Mouse (Mus musculus): Measurements from ENCODE around the gene Zfp668. TPM values are rescaled to one million over a fixed set of nuclear protein-coding genes. Genes with fewer than 3 reads are reported as not detected.

Gene Zfp668
- 20.9 and 21.0 TPM in 2 replicates for polyA plus RNA-seq (2014; fragmentation: Nextera tagmentation; extraction: Ambion mirVana)

DNA sequence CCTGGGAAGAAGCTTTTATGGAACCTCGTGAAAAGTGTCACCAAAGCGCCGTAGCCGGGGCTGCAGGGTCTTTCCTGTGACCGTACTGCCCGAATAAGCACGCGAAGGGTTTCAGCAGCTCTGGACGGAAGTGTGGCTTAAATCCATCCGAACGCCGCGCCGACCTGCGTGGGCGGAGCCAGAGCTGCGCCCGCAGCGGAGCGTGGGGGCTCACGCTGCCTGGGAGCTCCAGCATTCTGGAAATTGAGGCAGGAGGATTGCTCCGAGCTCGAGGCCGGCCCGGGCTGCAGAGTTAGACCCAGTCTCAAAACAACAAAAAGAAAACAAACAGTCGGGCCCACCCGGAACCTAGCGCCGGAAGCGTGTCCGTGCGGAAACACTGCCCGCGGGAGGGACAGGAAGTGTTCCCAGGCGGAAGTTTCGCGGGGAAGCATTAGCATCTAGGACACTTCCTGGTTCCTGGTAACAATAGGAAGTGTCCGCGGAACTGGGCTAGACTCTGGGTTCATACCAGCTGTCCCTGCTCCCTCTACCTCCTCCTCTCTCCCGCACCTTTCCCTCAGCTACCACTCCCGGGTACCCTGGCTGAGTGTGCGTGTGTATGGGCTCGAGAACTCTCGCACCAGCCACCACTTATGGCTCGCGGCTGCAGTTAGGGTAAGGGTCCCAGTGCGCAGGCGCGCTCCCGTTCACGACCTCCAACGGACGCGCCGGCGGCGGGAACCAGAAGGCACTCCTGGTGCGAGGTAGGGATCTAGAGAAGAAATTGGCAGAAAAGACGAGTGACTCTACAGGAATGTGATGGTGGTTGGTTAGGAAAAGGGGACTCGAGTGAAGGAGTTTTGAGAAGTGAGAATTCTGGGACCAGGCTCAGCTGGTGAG, at the start of gene Zfp668:
Gene Zfp668 (minus strand): TSS at position 362 of the 882 bp plus-strand sequence.
- WGBS, result under 1% methylated on average over 60 of the region's 60 CpGs
- H3K9me3 ChIP-seq (replicated peaks; ENCODE audit: control insufficient read depth, low read length), result no peaks in the 10 kb centered on the region
- H3K4me1 ChIP-seq (ENCODE audit: control insufficient read depth, insufficient read depth, low read length), result no peaks in the 10 kb centered on the region
- peak within 1 kb of the TSS; percentile 93 for H3K4me3 ChIP-seq (ENCODE audit: low read depth, low read length)
- peaks cover 28% of the 10 kb centered on the region for H3K36me3 ChIP-seq (replicated peaks; ENCODE audit: control insufficient read depth, insufficient read depth, low read depth, low read length)
- H3K4me2 ChIP-seq (ENCODE audit: low read depth, low read length), result peak within 1 kb of the TSS; percentile 70
- H3K27me3 ChIP-seq (ENCODE audit: control insufficient read depth, insufficient read depth, low read length), result no peaks in the 10 kb centered on the region
- peak within 1 kb of the TSS; percentile 96 for H3K27ac ChIP-seq (replicated peaks; ENCODE audit: low read depth, low read length)
- peak within 1 kb of the TSS; percentile 99 for H3K9ac ChIP-seq (replicated peaks; ENCODE audit: low read length)
- DNase-seq (ENCODE audit: low spot score) (peak; percentile 97), ATAC-seq (replicated peaks; ENCODE audit: insufficient number of reproducible peaks, low FRiP score, low TSS enrichment, low read depth) (peak; percentile 53)

DNA sequence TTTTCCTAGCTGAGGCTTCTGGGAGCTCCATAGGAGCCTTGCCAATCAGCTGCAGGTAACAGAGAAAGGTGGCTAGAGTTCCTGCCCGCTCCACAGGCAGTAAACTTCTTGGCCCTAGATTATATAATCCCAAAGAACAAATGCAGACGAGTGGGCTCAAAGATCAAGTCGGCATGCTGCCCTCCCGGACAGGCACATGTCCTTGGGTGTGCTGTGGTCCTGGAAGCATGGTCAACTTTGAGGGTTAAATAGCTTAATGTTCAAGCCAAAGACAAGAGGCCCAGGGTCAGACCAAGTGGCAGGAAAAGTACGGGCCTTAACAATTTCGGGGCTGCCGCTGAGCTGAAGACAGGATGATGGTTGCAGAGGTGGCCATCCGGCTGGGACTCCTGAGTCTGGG, 49.4 kb upstream of the Zfp668 start:
- no peak overlapping the region for H3K9ac ChIP-seq (replicated peaks; ENCODE audit: low read length)
- 85% methylated on average over 8 of the region's 8 CpGs for WGBS

DNA sequence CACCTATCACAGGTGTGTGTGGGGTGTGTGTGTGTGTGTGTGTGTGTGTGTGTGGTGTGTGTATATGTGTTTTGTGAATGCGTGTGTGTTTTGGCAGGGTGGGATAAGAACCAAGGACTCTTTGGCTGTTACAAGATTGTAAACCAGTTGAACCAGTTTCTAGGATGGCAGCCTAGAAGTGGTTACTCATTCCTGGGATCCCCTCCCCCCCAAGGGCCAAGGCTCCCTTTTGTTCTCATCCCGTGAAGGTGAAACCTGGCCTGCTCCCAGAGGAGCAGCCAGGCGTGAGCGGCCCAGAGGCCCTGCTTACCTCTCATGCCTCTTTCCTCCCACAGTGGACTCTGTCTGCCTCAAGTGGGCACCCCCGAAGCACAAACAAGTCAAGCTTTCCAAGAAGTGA, 48.6 kb upstream of the Zfp668 start:
- Histone ChIP-seq H3K27me3 (ENCODE audit: control insufficient read depth, insufficient read depth, low read length) (peaks cover 4% of the 10 kb centered on the region; the same call in 1 of the 2 replicates), H3K4me3 (ENCODE audit: low read depth, low read length) (no peak overlapping the region), H3K9ac (replicated peaks; ENCODE audit: low read length) (no peak overlapping the region), H3K4me1 (ENCODE audit: control insufficient read depth, insufficient read depth, low read length) (no peaks in the 10 kb centered on the region; the same call in 1 of the 2 replicates), H3K36me3 (replicated peaks; ENCODE audit: control insufficient read depth, insufficient read depth, low read depth, low read length) (no peaks in the 10 kb centered on the region; the same call in 1 of the 2 replicates), H3K27ac (replicated peaks; ENCODE audit: low read depth, low read length) (no peak overlapping the region), H3K4me2 (ENCODE audit: low read depth, low read length) (no peak overlapping the region), H3K9me3 (replicated peaks; ENCODE audit: control insufficient read depth, low read length) (no peaks in the 10 kb centered on the region)
- peak; percentile 54 for DNase-seq (ENCODE audit: low spot score)
- WGBS, result 49% methylated on average over 5 of the region's 5 CpGs
- ATAC-seq (replicated peaks; ENCODE audit: insufficient number of reproducible peaks, low FRiP score, low TSS enrichment, low read depth), result no peak

More for the DNA sequence above, 49.4 kb upstream of the Zfp668 start:
- no peaks in the 10 kb centered on the region for H3K9me3 ChIP-seq (replicated peaks; ENCODE audit: control insufficient read depth, low read length)
- H3K36me3 ChIP-seq (replicated peaks; ENCODE audit: control insufficient read depth, insufficient read depth, low read depth, low read length), result no peaks in the 10 kb centered on the region; the same call in 1 of the 2 replicates
- H3K4me1 ChIP-seq (ENCODE audit: control insufficient read depth, insufficient read depth, low read length), result no peaks in the 10 kb centered on the region; the same call in 1 of the 2 replicates
- no peak for ATAC-seq (replicated peaks; ENCODE audit: insufficient number of reproducible peaks, low FRiP score, low TSS enrichment, low read depth)
- H3K4me3 ChIP-seq (ENCODE audit: low read depth, low read length), result no peak overlapping the region
- H3K27ac ChIP-seq (replicated peaks; ENCODE audit: low read depth, low read length), result no peak overlapping the region
- no peak for DNase-seq (ENCODE audit: low spot score)
- H3K27me3 ChIP-seq (ENCODE audit: control insufficient read depth, insufficient read depth, low read length), result peaks cover 4% of the 10 kb centered on the region; the same call in 1 of the 2 replicates
- H3K4me2 ChIP-seq (ENCODE audit: low read depth, low read length), result no peak overlapping the region

DNA sequence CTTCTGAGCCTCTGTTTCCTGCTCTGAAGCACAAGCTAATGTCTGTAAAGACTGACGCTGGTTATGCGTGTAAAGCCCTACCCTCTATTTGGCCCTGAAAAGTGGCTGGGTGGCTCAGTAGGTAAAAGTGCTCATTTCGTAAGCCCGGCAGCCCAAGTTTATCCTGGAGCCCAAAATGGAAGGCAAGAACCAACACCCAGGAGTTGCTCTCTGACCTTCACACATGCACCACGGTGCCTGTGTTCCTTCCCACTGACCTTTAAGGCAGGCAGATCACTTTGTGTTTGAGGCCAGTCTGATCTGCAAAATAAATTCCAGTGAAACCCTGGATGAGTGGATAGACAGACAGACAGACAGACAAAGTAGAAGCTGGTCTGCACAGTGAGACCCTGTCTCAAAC, 47.1 kb upstream of the Zfp668 start:
- no peak overlapping the region for H3K9ac ChIP-seq (replicated peaks; ENCODE audit: low read length)
- ATAC-seq (replicated peaks; ENCODE audit: insufficient number of reproducible peaks, low FRiP score, low TSS enrichment, low read depth) (no peak), DNase-seq (ENCODE audit: low spot score) (no peak)
- H3K27me3 ChIP-seq (ENCODE audit: control insufficient read depth, insufficient read depth, low read length), result peaks cover 2% of the 10 kb centered on the region; the same call in 1 of the 2 replicates
- H3K9me3 ChIP-seq (replicated peaks; ENCODE audit: control insufficient read depth, low read length), result no peaks in the 10 kb centered on the region
- H3K27ac ChIP-seq (replicated peaks; ENCODE audit: low read depth, low read length), result no peak overlapping the region
- no peaks in the 10 kb centered on the region for H3K4me1 ChIP-seq (ENCODE audit: control insufficient read depth, insufficient read depth, low read length)
- no peak overlapping the region for H3K4me2 ChIP-seq (ENCODE audit: low read depth, low read length)
- no peak overlapping the region for H3K4me3 ChIP-seq (ENCODE audit: low read depth, low read length)
- no peaks in the 10 kb centered on the region; the same call in none of the 2 replicates for H3K36me3 ChIP-seq (replicated peaks; ENCODE audit: control insufficient read depth, insufficient read depth, low read depth, low read length)
- WGBS, result 81% methylated on average over 5 of the region's 5 CpGs

DNA sequence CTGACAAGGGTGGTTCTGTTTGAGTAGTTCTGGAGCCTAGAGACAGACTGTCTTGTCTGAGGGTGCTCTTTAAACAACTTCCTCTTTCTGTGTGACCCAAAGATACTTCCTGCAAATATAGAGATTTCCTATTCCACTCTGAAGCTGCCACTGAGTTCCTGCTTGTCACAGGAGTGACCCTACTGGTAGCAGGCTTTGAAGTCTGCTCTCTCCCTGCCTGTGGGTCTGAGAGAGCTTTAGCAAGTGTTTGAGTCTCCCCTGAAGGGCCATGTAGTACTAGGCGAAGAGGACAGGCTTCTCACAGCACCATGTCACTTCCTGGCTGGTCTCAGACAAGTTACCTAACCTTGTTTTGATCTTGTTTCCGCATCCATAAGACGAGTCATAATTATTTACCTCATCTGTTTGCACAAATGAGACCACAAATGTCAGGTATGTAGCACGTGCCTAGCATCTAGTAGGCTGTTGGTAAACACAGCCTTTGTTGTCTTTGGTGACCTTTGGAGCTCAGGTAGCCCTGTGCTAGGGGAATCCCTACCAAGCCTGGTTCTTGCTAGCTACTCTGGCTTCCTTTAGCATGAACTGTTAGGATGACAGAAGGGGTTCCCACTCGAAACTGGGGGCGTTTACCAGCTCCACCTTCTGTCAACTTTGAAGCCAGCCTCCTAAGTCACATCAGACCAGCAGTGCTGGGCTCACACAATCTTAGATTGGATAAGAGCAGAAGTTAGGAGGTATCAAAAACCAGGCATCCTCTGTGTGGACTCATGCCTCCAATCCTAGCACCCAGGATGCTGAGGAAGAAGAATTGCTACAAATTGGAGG, 46.0 kb upstream of the Zfp668 start:
- Histone ChIP-seq H3K36me3 (replicated peaks; ENCODE audit: control insufficient read depth, insufficient read depth, low read depth, low read length) (no peaks in the 10 kb centered on the region; the same call in none of the 2 replicates), H3K27ac (replicated peaks; ENCODE audit: low read depth, low read length) (no peak overlapping the region), H3K27me3 (ENCODE audit: control insufficient read depth, insufficient read depth, low read length) (no peaks in the 10 kb centered on the region), H3K9ac (replicated peaks; ENCODE audit: low read length) (no peak overlapping the region), H3K9me3 (replicated peaks; ENCODE audit: control insufficient read depth, low read length) (no peaks in the 10 kb centered on the region), H3K4me2 (ENCODE audit: low read depth, low read length) (no peak overlapping the region), H3K4me3 (ENCODE audit: low read depth, low read length) (no peak overlapping the region), H3K4me1 (ENCODE audit: control insufficient read depth, insufficient read depth, low read length) (no peaks in the 10 kb centered on the region)
- DNase-seq (ENCODE audit: low spot score), result no peak
- 82% methylated on average over 6 of the region's 6 CpGs for WGBS
- ATAC-seq (replicated peaks; ENCODE audit: insufficient number of reproducible peaks, low FRiP score, low TSS enrichment, low read depth), result no peak

GRCm38 (mm10) chr7:127921516-127921915, 44.9 kb upstream of the Zfp668 start:
- Histone ChIP-seq H3K4me3 (ENCODE audit: low read depth, low read length) (no peak overlapping the region), H3K4me1 (ENCODE audit: control insufficient read depth, insufficient read depth, low read length) (no peaks in the 10 kb centered on the region), H3K36me3 (replicated peaks; ENCODE audit: control insufficient read depth, insufficient read depth, low read depth, low read length) (no peaks in the 10 kb centered on the region; the same call in none of the 2 replicates), H3K9ac (replicated peaks; ENCODE audit: low read length) (no peak overlapping the region), H3K27me3 (ENCODE audit: control insufficient read depth, insufficient read depth, low read length) (no peaks in the 10 kb centered on the region), H3K9me3 (replicated peaks; ENCODE audit: control insufficient read depth, low read length) (no peaks in the 10 kb centered on the region), H3K4me2 (ENCODE audit: low read depth, low read length) (no peak overlapping the region), H3K27ac (replicated peaks; ENCODE audit: low read depth, low read length) (no peak overlapping the region)
- no peak for ATAC-seq (replicated peaks; ENCODE audit: insufficient number of reproducible peaks, low FRiP score, low TSS enrichment, low read depth)
- peak; percentile 47 for DNase-seq (ENCODE audit: low spot score)
- 68% methylated on average over 8 of the region's 8 CpGs for WGBS

DNA sequence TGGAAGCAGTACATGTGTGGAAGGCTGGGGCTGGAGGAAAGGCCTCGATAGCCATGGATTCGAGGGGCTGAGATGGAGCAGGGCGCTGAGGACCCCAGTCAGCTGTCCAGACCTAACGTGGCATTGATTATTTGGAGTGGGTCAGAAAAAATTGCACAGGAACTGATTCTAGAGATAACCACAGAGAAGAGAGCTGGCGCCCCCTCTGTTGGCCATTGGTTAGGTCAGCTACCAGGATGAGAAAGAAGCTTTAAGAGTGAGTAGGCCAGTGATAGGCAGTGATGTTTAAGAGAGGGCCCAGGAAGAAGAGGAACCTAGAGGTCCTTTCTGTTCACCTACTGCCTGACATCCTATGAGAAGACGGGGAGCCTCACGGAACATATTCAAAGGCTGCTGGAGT, 42.7 kb upstream of the Zfp668 start:
- Histone ChIP-seq H3K27ac (replicated peaks; ENCODE audit: low read depth, low read length) (no peak overlapping the region), H3K9ac (replicated peaks; ENCODE audit: low read length) (no peak overlapping the region), H3K27me3 (ENCODE audit: control insufficient read depth, insufficient read depth, low read length) (no peaks in the 10 kb centered on the region), H3K4me1 (ENCODE audit: control insufficient read depth, insufficient read depth, low read length) (no peaks in the 10 kb centered on the region), H3K4me2 (ENCODE audit: low read depth, low read length) (no peak overlapping the region), H3K9me3 (replicated peaks; ENCODE audit: control insufficient read depth, low read length) (no peaks in the 10 kb centered on the region), H3K4me3 (ENCODE audit: low read depth, low read length) (no peak overlapping the region), H3K36me3 (replicated peaks; ENCODE audit: control insufficient read depth, insufficient read depth, low read depth, low read length) (peaks cover 4% of the 10 kb centered on the region)
- ATAC-seq (replicated peaks; ENCODE audit: insufficient number of reproducible peaks, low FRiP score, low TSS enrichment, low read depth), result no peak
- no peak for DNase-seq (ENCODE audit: low spot score)
- 75% methylated on average over 7 of the region's 7 CpGs for WGBS

Data from embryonic facial prominence, embryonic 11.5 days (tissue).